Mouse (Mus musculus) bone marrow, adult 2 months (tissue): Measurements from ENCODE around the gene Zfp488.

Source experiments
- CTCF ChIP-seq: fragments of 200-500 bp; IDR thresholded peaks from 2 replicates; pipeline ENCODE4 v1.5.1; 2011; ENCODE audit warnings: low read length, control low read depth; ENCODE audit not compliant: control insufficient read depth, insufficient read depth
- POLR2A ChIP-seq: fragments of 200-500 bp; IDR thresholded peaks from 2 replicates; pipeline ENCODE4 v1.6.1; 2011; ENCODE audit warnings: low read depth, mild to moderate bottlenecking, control low read depth, low read length, borderline replicate concordance; ENCODE audit not compliant: control insufficient read depth

- TF ChIP-seq POLR2A (no peak), CTCF (no peak)
These were observed 22.5 kb downstream of the Zfp488 start for GRCm38 (mm10) chr14:33956055-33956454.
